Mouse (Mus musculus) layer of hippocampus, adult 18-20 months (tissue): ENCODE measurements at regions not wholly inside any gene's neighbourhood (a gene's known extent, or its start where the extent isn't known, plus 50 kb on each side); places are given as distances from the start of the nearest gene placed in this dataset.
"Not testable (repeated sequence)": the region's sequence is repeated elsewhere in the genome, so short reads cannot be mapped to it uniquely, and the experiment has no call there.

Source experiments
- DNase-seq, 2 experiments: peaks; one replicate each; pipeline ENCODE4 v3.0.0; 2022; ENCODE audit warnings: low spot score in 2 of 2

DNA sequence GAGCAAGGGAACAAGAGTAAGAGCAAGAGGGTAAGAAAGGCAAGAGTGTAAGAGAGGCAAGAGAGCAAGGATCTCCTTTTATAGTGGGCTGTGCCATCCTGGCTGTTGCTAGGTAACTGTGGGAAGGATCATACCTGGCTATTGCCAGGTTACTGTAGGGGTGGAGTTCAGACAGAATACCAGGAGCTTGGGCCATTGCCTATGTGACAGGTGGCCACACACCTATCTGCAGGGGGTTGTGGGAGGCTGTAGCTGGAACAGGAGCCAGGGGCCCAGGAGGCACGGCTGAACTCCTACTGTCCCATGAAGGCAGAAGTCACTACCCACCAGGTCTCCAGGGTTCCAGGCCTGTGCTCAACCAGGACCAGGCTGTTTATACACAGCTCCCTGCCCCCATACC is 1149.0 kb downstream of the 9330182O14Rik start:
- no peak for DNase-seq

DNA sequence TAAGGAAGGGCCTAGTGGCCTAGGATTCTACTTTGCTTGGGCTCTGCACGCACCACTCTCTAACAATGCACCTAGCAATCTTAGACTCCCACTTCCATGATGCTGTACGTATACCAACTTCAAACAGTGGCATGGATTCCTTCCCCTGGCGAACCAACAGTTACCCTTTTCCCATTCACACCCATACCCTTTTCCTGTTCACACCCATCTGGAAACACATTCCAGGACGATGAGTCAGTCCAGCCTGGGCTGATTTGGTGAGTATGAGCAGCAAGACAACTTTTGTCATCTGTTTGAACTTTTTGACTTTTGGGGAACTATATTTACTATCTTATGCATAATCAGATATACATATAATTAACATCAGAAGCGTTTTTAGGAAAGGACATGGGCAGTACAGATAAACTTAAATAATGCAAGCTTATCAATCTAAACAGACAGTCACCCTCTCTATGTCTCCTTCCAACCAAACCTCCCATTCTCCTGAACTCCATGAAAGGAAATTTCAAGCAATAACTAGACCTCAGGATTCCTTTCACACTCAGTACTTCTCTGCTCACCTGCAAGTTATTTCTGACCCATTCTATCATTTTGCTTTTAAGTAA is 1152.7 kb downstream of the 9330182O14Rik start:
- DNase-seq = no peak

DNA sequence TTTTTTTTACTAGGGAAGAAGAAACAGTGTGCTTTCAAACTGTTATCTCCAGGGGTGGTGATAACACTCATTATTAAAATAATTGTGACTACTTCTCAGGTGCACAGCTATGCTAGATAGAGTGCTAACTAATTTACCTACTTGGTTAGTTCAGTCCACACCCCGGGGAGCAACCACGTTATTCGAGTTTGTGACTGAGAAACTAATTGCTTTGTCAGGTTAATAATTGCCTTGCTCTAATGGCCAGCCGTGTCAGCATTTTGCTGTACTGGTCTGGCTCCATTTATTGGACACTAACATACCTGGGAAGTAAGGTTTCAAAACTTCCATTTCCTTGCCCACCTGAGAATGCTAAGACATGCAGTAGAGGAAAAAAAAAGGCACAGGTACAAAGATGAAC is 1163.3 kb downstream of the 9330182O14Rik start:
- no peak for DNase-seq

- DNase-seq = no peak
Observed at GRCm38 (mm10) chr15:41306638-41307037, 1172.5 kb downstream of the 9330182O14Rik start.

DNA sequence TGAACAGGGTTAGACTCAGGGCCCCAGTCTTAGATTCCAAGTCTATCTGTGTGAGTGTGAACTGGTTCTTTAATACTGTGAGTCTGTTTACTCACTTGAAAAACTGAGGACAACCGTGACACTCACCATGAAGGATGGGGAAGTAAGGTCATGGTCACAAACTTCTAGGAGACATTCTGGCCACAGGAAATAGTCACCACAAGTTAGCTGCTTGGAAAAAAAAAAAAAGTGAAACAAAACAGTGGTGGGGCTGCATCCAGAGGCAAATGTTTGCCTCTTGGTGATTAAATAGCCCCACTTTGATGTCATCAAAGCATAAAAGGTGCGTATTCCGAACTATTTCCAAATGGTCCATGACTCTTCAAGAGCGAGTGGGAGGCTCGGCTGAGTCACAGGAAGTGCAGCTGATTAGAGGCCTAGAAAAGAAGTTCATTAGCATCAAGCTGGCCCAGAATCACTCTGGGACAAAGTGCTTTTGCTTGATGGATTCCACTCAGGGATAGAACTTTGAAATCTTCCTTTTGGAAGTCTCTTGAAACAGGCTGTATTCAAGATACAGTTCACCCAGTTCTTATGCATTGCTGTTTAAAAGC is 1177.7 kb downstream of the 9330182O14Rik start:
- peak in 1 of 2 experiments; percentile 27 for DNase-seq

DNA sequence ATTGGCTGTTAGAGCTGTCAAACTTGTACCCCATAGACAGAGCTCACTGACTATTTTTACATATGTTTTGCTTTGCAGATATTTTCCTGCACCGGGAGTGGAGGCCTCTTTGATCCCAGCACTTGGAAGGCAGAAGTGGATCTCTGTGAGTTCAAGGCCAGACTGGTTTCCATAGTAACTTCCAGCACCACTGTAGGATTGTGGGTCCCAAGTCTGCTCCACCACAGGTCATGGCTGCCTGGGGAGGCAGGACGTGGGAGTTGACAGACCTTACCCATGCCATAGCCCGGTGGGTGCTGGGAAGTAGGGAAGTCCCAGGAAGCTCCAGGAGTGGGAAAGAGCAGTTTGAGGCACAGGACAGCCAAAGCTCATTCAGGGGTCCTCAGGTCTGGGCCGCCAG is 1180.8 kb downstream of the 9330182O14Rik start:
- no peak for DNase-seq

DNA sequence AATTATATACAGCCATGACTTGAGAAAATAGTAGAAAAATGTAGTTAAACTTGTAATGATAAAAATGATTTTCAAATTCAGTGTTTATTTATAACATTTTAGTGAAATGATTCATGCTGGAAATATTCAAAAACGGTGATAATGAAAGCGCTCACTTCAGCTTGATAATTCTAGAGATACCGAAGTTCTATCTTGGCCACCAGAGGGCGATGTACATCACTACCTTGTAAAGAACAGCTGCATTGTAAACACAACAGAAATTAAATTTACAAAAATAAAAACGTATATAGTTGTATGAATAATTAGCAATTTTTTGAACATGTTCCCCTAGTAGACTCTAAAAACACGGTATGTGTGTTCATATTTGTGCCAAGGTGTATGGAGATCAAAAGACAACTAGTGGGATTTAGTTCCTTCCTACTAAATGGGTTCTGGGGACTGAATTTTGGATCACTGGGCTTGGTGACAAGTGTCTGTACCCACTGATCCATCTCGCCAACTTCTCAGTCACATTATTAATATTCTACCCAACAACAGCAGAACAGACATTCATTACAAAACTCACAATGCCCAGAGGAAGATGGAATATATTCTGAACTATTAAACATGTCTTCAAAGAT is 1191.6 kb downstream of the 9330182O14Rik start:
- peak; percentile 22 to 81 for DNase-seq

- DNase-seq = no peak
Observed at GRCm38 (mm10) chr15:41329286-41329685, 1195.1 kb downstream of the 9330182O14Rik start.

GRCm38 (mm10) chr15:41330085-41330484 is 1195.9 kb downstream of the 9330182O14Rik start:
- no peak for DNase-seq

- peak in 1 of 2 experiments; percentile 51 for DNase-seq
Observed at GRCm38 (mm10) chr15:41332451-41332850, 1198.3 kb downstream of the 9330182O14Rik start.

- DNase-seq = no peak
Observed at GRCm38 (mm10) chr15:41333165-41333564, 1199.0 kb downstream of the 9330182O14Rik start.

- not testable (repeated sequence) for DNase-seq
Observed at GRCm38 (mm10) chr15:41340621-41341020, 1206.5 kb downstream of the 9330182O14Rik start.

DNA sequence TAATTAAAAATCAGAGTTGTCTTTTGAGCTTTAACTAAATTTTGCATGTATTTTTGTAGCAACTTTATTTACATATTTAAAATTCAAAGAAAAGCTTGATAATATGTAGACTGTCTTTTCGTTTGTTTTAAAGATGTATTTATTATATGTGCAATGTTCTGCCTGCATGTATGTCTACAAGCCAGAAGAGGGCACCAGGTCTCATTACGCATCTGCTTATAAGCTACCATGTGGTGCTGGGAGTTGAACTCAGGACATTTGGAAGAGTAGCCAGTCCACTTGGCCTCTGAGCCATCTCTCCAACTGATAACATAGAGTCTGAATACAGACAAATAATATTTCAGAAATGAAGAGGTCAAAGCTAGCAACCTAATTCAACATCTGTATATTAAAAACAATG is 1211.4 kb downstream of the 9330182O14Rik start:
- DNase-seq = no peak

DNA sequence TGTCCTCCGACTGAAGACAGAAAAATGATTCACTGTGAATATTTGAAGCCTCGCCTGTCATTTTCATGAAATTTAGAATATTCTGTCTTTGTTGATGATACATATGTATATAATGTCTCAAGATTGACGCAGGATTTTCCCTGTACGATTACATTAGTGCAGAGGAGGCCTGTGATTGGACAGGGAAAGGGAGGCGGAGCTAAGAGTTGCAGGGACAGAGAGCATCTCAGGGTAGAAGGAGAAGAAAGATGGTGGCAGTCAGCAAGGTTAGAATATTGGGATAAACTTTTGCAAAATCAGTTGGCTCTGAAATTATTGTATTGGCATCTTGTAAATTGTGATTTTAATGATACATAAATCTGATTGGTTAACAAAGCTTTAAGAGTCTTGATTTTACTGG is 1213.1 kb downstream of the 9330182O14Rik start:
- no peak for DNase-seq

- DNase-seq = no peak
Observed at GRCm38 (mm10) chr15:41352129-41352528, 1218.0 kb downstream of the 9330182O14Rik start.

DNA sequence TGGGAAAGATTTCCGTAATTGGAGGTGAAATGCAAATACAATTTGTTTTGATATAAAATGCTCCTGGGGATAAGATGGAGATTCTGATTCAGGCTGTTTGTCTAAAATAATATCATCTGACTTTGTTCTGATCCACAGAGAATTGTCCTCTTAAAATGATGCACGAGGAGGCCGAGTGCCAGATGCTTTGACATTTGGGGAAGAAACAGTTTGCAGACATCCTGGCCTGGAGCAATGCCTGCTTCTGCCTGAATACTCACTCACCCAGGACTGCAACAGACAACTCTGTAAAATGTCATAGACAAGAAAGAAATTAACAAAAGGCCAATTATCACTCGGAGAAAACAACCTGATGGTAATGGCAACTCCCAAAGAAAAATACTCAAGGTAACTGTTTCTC is 1225.1 kb downstream of the 9330182O14Rik start:
- peak in 1 of 2 experiments; percentile 47 for DNase-seq

- DNase-seq = no peak
Observed at GRCm38 (mm10) chr15:41374669-41375068, 1240.5 kb downstream of the 9330182O14Rik start.

GRCm38 (mm10) chr15:41375906-41376305 is 1241.7 kb downstream of the 9330182O14Rik start:
- DNase-seq = no peak

DNA sequence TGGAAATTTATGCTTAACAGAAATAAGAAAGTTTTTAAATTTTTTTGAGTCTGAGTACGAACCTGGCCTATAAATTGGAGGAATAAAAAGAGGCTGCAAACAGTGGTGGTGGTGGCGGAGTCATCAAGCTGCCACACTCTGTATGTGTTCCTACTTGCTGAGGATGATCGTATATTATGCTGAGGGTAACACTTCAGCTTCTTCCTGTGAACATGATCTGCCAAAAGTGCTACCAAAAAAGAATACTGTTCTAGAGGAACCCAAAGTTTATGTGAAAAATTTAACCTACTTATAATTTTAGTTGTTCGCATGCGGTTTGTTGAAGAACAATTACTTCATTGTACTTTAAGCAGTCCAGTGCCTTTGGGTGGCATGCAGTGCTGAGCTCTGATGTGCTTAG is 1245.5 kb downstream of the 9330182O14Rik start:
- DNase-seq = no peak

- DNase-seq = no peak
Observed at GRCm38 (mm10) chr15:41380429-41380828, 1246.3 kb downstream of the 9330182O14Rik start.

GRCm38 (mm10) chr15:41390699-41391098 is 1256.5 kb downstream of the 9330182O14Rik start:
- no peak for DNase-seq
